Mouse (Mus musculus) hindbrain, embryonic 11.5 days (tissue): ENCODE data around the gene Ing4. TPM values are rescaled to one million over a fixed set of nuclear protein-coding genes. Genes with fewer than 3 reads are reported as not detected.
"Not testable (repeated sequence)": the region's sequence is repeated elsewhere in the genome, so short reads cannot be mapped to it uniquely, and the experiment has no call there.

Experiments used
- ATAC-seq: fragments of 200-750 bp; cut with Nextera tagmentation; 2 replicates; pipeline ENCODE4 v1.8.0; 2017; ENCODE audit warnings: mild to moderate bottlenecking, moderate TSS enrichment, moderate library complexity; ENCODE audit not compliant: low FRiP score
- DNase-seq: peaks from one replicate; pipeline ENCODE4 v3.0.0-alpha.2; 2015; ENCODE audit warnings: low spot score
- H3K27ac ChIP-seq: fragments of 300-500 bp; sonication (generic); 2 replicates; pipeline ENCODE4 v1.5.1; 2014; ENCODE audit warnings: mild to moderate bottlenecking, low read depth, low read length
- H3K27me3 ChIP-seq: fragments of 300-500 bp; sonication (generic); 2 replicates; pipeline ENCODE4 v1.6.1; 2014; ENCODE audit warnings: mild to moderate bottlenecking, low read length, moderate library complexity, mixed read lengths; ENCODE audit not compliant: control insufficient read depth, insufficient read depth
- H3K36me3 ChIP-seq: fragments of 300-500 bp; sonication (generic); 2 replicates; pipeline ENCODE4 v1.6.1; 2014; ENCODE audit warnings: mild to moderate bottlenecking, low read length, moderate library complexity, mixed read lengths; ENCODE audit not compliant: control insufficient read depth, insufficient read depth
- H3K4me1 ChIP-seq: fragments of 300-500 bp; sonication (generic); replicated peaks from 2 replicates; pipeline ENCODE4 v1.6.1; 2014; ENCODE audit warnings: low read length, mixed read lengths; ENCODE audit not compliant: control insufficient read depth, insufficient read depth
- H3K4me2 ChIP-seq: fragments of 300-500 bp; sonication (generic); replicated peaks from 2 replicates; pipeline ENCODE4 v1.6.1; 2014; ENCODE audit warnings: mild to moderate bottlenecking, low read depth, low read length
- H3K4me3 ChIP-seq: fragments of 300-500 bp; sonication (generic); 2 replicates; pipeline ENCODE4 v1.5.1; 2014; ENCODE audit warnings: low read depth, low read length
- H3K9ac ChIP-seq: fragments of 300-500 bp; sonication (generic); 2 replicates; pipeline ENCODE4 v1.6.1; 2014; ENCODE audit warnings: low read depth, low read length
- H3K9me3 ChIP-seq: fragments of 300-500 bp; sonication (generic); 2 replicates; pipeline ENCODE4 v1.6.1; 2016; ENCODE audit warnings: low read length; ENCODE audit not compliant: control insufficient read depth
- WGBS: fragments of 180-500 bp; shearing (Covaris S2); extraction: QIAGEN DNeasy Blood & Tissue Kit; methylation state at CpG from one replicate; pipeline ENCODE4 v1.1.7; 2014; 5-methylcytosine and 5-hydroxymethylcytosine counted together
- polyA plus RNA-seq: library from polyadenylated mRNA; unstranded; fragments of >200 nt; fragmentation: Nextera tagmentation; extraction: Ambion mirVana; gene quantifications from 2 replicates; pipeline ENCODE4 v1.2.1, GENCODE M21; 2014

Gene Ing4
- polyA plus RNA-seq, 1 experiment from 2014 or later: 120 TPM

DNA sequence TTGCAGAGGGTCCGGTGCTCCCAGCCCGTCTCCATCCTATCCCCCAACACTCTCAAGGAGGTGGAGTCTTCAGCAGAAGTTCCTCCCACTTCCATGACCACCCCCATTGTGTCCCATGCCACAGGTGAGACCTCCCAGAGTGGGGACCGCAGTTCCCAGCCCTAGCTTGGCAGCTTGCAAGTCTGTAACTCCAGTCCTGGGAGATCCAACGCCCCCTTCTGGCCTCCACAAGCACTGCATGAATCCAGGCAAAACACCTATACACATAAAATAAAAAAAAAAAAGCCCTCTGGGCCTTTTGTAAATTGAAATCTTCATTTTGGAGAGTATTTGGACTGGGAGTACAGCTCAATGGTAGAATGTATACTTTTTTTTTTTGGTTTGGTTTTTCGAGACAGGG lies 11.7 kb downstream of the Ing4 start:
- Histone ChIP-seq H3K4me1 (no peaks in the 10 kb centered on the region), H3K4me2 (no peak overlapping the region), H3K27me3 (no peaks in the 10 kb centered on the region), H3K4me3 (no peak overlapping the region), H3K9ac (no peak overlapping the region), H3K36me3 (peaks cover 18% of the 10 kb centered on the region; the same call in 1 of the 2 replicates), H3K9me3 (no peaks in the 10 kb centered on the region), H3K27ac (no peak overlapping the region)
- 74% methylated on average over 5 of the region's 5 CpGs for WGBS
- DNase-seq (peak; percentile 38), ATAC-seq (no peak)

DNA sequence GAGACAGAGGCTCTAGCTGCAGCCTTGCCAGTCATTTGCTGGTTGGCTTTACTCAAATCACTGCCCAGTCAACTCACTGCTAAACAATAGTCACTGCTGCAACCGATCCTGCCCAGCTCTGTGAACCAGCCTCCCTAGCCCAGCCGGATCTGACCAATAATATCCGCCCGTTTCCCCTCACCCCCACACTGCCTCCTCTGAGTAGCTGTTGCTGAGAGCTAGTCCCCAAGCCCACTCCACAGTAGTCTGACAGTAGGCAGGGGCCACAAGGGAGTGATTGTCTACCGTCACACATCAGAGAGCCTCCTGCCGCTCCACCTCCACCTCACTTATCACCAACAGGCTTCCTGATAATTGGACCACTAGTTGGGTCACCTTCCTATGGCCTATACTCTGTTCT lies 21.9 kb downstream of the Ing4 start:
- no peaks in the 10 kb centered on the region for H3K36me3 ChIP-seq
- no peak for DNase-seq
- no peak overlapping the region for H3K4me3 ChIP-seq
- H3K4me1 ChIP-seq: no peaks in the 10 kb centered on the region
- H3K9me3 ChIP-seq: no peaks in the 10 kb centered on the region
- no peak overlapping the region for H3K4me2 ChIP-seq
- H3K9ac ChIP-seq: no peak overlapping the region
- ATAC-seq: no peak
- H3K27ac ChIP-seq: no peak overlapping the region
- H3K27me3 ChIP-seq: no peaks in the 10 kb centered on the region
- 40% methylated on average over 6 of the region's 6 CpGs for WGBS

DNA sequence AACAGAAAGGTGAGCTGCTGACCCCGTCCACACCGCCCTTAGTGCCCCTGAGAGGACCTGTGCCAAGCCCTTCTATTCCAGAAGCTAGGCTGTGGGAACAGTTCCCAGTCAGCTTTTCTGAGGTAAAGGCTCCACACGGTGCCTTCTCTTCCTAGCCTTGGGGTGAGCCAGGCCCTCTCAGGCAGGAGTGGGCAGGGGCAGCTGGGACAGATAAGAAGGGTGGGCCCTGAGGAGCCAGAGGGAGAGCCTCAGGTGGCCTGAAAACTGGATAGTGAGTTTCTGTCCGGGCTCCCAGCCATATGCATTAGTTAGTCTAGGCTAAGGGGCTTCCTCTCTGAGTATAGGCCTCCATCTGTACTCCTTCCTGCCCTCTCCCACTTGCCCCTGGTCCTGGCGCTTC lies 23.0 kb downstream of the Ing4 start:
- Histone ChIP-seq H3K9me3 (no peaks in the 10 kb centered on the region), H3K9ac (no peak overlapping the region), H3K36me3 (no peaks in the 10 kb centered on the region), H3K4me3 (no peak overlapping the region), H3K27ac (no peak overlapping the region), H3K4me1 (no peaks in the 10 kb centered on the region), H3K4me2 (no peak overlapping the region), H3K27me3 (no peaks in the 10 kb centered on the region)
- no peak for DNase-seq
- no peak for ATAC-seq
- WGBS: 88% methylated on average over 5 of the region's 5 CpGs

DNA sequence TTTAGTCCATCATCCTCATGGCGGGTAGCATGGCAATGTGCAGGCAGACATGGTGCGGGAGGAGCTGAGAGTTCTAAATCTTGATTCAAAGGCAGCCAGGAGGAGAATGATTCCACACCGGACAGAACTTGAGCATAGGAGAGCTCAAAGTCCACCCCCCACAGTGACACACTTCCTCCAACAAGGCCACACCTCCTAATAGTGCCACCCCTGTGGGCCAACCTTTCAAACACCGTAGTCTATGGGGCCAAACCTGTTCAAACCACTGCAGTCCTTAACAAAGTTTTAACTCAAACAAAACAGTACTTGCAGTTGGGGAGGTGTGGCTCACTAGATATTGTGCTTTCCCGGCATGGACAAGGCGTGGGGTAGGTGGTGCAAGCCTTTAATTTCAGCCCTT lies 24.3 kb downstream of the Ing4 start:
- Histone ChIP-seq H3K4me2 (no peak overlapping the region), H3K9me3 (no peaks in the 10 kb centered on the region), H3K9ac (no peak overlapping the region), H3K36me3 (no peaks in the 10 kb centered on the region), H3K4me1 (no peaks in the 10 kb centered on the region), H3K27ac (no peak overlapping the region), H3K27me3 (no peaks in the 10 kb centered on the region), H3K4me3 (no peak overlapping the region)
- DNase-seq (no peak), ATAC-seq (no peak)
- 91% methylated on average over 6 of the region's 6 CpGs for WGBS

DNA sequence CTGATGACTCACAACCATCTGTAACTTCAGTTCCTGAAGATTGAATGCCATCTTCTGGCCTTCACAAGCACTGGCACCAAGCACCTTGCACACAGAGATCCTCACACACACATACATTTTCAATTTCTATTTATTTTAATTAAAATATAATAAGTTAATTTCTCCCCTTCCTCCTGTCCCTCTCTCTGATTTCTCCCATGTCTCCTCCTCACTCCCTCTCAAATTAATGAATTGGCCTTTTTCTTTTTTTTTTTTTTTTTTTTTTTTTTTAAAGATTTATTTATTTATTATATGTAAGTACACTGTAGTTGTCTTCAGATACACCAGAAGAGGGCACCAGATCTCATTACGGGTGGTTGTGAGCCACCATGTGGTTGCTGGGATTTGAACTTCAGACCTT lies 25.7 kb downstream of the Ing4 start:
- not testable (repeated sequence) for H3K27ac ChIP-seq, H3K9ac ChIP-seq, H3K4me2 ChIP-seq, H3K9me3 ChIP-seq, ATAC-seq, H3K27me3 ChIP-seq, H3K4me3 ChIP-seq, H3K36me3 ChIP-seq, DNase-seq, H3K4me1 ChIP-seq
- WGBS: no CpG with 5 or more reads among the region's 1 CpGs

DNA sequence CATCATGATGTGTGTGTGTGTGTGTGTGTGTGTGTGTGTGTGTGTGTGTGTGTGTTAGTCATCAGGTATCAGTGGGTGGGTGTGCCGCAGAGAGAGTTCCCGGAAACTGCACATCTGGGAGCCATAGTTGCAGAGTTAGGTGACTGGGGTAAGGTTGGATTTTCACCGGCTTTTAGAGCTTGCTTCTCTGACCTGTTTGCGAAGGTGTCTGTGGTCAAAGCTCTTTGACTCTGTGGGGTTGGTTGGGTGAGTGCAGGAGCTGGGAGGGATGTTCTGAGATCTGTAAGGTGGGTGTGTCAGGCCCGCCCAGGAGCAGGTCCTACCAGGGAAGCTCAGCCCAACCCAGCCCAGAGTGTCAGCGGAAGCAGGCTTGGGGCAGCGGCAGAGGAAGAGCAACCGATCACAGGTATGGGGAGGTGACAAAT lies 28.0 kb downstream of the Ing4 start, which contains the start of gene Lpar5:
Gene Lpar5, plus strand, starts transcription at position 350 of the 425 bp plus-strand sequence.
- Histone ChIP-seq H3K9me3 (no peaks in the 10 kb centered on the region), H3K27me3 (no peaks in the 10 kb centered on the region), H3K36me3 (no peaks in the 10 kb centered on the region), H3K27ac (no peak within 1 kb of the TSS), H3K4me1 (no peaks in the 10 kb centered on the region), H3K9ac (no peak within 1 kb of the TSS), H3K4me2 (no peak within 1 kb of the TSS), H3K4me3 (no peak within 1 kb of the TSS)
- DNase-seq (no peak), ATAC-seq (no peak)
- 64% methylated on average over 8 of the region's 8 CpGs for WGBS

DNA sequence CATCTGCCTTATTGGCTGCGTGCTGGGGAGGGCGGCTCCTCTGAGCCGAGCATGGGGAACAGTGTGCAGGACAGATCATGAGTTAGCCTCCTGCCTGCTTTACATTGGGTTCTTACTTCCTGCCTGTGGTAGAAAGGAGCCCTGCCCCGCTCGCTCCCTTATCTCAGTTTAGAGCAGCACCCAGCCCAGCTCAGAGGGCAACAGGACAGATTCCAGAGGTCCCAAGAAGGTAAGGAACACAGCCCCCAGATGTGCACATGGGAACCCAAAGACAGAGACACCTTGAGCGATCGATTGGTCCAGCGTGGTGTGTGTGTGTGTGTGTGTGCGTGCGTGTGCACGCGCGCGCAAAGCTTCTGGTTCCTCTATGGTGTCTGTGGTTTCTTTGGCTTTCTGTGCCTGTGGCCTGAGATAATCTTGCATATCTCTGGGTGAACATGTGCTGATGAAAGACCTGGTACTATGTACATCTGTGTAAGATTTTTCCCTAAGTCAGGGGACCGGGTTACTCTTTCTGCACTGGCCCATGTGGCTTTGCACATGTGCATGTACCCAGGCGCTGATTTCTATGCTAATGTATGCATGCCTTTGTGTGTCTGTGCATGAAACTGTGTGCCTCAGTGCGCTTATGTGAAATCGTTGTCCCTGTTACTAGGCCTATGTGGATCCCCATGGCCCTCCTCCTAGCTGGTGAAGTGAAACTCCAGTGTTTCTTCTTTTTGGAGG lies 31.8 kb downstream of the Ing4 start:
- Histone ChIP-seq H3K9ac (no peak overlapping the region), H3K27ac (peak overlapping the region; percentile 49; the same call in 1 of the 2 replicates), H3K4me2 (no peak overlapping the region), H3K9me3 (no peaks in the 10 kb centered on the region), H3K27me3 (no peaks in the 10 kb centered on the region), H3K4me3 (no peak overlapping the region), H3K36me3 (no peaks in the 10 kb centered on the region), H3K4me1 (no peaks in the 10 kb centered on the region)
- ATAC-seq (peak; percentile 49; the same call in 1 of the 2 replicates), DNase-seq (no peak)
- WGBS: 84% methylated on average over 18 of the region's 18 CpGs

DNA sequence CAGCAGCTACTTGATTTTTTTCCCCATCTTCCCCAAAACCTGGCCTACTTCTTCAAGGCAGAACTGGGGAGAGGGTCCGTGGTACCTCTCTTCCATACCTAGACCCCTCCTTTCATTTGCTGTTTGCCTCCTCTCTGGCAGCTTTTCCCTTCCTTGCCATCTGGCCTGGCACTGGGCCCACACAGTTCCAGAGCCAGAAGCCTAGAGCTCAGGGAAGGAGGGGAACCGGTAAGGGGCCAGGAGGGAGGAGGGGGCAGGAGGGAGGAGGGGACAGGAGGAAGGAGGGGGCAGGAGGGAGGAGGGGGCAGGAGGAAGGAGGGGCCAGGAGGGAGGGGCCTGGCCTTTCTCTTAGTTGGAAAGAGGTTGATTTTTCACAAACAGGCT lies 32.3 kb downstream of the Ing4 start:
- H3K4me1 ChIP-seq: no peaks in the 10 kb centered on the region
- H3K9ac ChIP-seq: no peak overlapping the region
- DNase-seq (no peak), ATAC-seq (no peak)
- no peak overlapping the region for H3K4me3 ChIP-seq
- H3K9me3 ChIP-seq: no peaks in the 10 kb centered on the region
- no peak overlapping the region for H3K4me2 ChIP-seq
- no peaks in the 10 kb centered on the region for H3K36me3 ChIP-seq
- WGBS: 43% methylated on average over 1 of the region's 2 CpGs
- H3K27ac ChIP-seq: peak overlapping the region; percentile 49; the same call in 1 of the 2 replicates
- H3K27me3 ChIP-seq: no peaks in the 10 kb centered on the region

DNA sequence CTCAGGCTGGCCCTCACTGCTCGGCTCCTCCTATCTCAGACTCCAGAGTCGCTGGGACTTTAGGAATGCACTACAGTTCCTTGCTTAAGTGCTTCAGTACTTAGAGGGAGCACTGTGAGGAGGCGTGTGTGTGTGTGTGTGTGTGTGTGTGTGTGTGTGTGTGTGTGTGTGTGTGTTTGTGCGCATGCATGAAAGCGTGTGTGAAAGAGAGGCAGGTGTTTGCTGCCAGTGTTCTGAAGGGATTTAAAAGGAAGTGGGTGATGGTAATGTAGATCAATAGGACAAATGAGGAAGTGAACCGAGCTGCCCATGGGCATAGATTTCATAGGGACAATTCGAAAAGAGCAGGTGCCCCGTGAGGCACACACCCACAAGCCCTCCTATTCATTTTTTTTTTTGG lies 34.3 kb downstream of the Ing4 start:
- no peak overlapping the region for H3K4me3 ChIP-seq
- no peaks in the 10 kb centered on the region for H3K36me3 ChIP-seq
- no peak overlapping the region for H3K27ac ChIP-seq
- no peak overlapping the region for H3K9ac ChIP-seq
- no peak overlapping the region for H3K4me2 ChIP-seq
- no peaks in the 10 kb centered on the region for H3K4me1 ChIP-seq
- no peak for DNase-seq
- no peaks in the 10 kb centered on the region for H3K27me3 ChIP-seq
- WGBS: 82% methylated on average over 8 of the region's 8 CpGs
- H3K9me3 ChIP-seq: no peaks in the 10 kb centered on the region
- ATAC-seq: no peak
